Mouse (Mus musculus): ENCODE results near the gene Hs6st3.
A peak's percentile ranks its signal among the peaks of the same experiment; 100 is the strongest.
"Not testable (repeated sequence)": the region's sequence is repeated elsewhere in the genome, so short reads cannot be mapped to it uniquely, and the experiment has no call there.

Hs6st3 gene

GRCm38 (mm10) chr14:119250353-119250752 is 112.2 kb downstream of the Hs6st3 start:
- no peak for DNase-seq

- DNase-seq = no peak
These were observed 117.3 kb downstream of the Hs6st3 start for GRCm38 (mm10) chr14:119255396-119255795.

DNA sequence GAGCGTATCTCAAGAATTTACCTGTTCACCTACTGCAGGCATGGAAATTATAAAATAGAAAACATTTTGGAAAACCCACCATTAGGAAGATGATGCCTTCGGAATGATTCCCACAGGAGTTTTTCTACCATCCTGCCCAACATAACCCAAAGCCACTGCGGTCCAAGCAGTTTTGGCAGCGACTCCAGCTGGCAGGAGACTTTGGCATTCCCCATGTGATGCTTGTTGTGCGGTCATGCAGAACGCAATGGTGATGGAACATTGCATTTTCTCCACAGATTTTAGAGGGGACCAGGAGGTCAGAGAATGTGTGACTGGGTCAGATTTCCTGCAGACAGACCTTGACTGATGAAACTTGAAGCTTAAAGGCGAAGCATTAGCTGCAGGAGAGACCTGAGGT is 118.9 kb downstream of the Hs6st3 start:
- peak; percentile 14 to 34 for DNase-seq

GRCm38 (mm10) chr14:119260176-119260962 is 122.2 kb downstream of the Hs6st3 start:
- DNase-seq = peak in 1 of 2 experiments; percentile 7

- no peak for DNase-seq
These were observed 128.2 kb downstream of the Hs6st3 start for GRCm38 (mm10) chr14:119266334-119266733.

DNA sequence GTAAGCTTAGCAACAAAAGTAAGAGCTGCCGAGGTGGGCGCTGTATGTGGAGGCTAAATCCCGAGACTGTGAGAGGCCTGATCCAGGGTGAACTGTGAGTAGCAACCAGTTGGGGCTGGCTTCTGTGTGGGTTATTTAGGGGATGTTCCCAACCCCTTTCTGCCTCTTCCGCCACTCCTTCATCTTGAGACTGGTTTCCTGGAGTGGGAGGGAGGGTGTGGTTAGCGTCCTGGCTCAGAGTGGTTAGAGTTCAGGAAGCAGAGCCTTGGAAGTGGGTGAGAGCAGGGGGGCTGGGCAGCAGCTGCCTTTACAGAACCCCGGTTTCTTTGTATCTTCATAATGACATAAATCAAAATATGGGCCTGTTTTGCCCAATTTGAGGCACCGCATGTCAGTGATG is 134.9 kb downstream of the Hs6st3 start:
- DNase-seq = peak in 1 of 2 experiments; percentile 27

- DNase-seq = not testable (repeated sequence)
These were observed 140.0 kb downstream of the Hs6st3 start for GRCm38 (mm10) chr14:119278156-119278555.

GRCm38 (mm10) chr14:119283951-119284350 is 145.8 kb downstream of the Hs6st3 start:
- DNase-seq = no peak

- DNase-seq = no peak
These were observed 151.5 kb downstream of the Hs6st3 start for GRCm38 (mm10) chr14:119289668-119290067.

DNA sequence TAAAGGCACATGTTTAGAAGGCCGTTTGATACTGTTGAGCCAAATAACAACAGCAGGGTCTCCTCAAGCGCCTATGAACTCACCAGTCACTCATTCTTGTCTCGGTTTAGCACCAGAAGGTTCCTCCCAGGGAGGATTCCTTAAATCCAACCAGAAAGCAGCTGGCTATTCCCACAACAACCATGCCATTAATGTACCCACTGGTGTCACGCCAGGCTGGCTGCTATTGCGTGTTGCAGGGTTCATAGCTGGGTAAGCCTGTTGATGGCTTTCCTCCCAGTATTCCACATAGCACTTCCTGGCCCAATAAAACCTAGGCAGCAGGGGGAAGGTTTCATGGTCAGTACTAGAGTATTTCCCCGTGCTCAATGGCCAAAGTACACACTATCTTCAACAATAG is 155.9 kb downstream of the Hs6st3 start:
- no peak for DNase-seq

DNA sequence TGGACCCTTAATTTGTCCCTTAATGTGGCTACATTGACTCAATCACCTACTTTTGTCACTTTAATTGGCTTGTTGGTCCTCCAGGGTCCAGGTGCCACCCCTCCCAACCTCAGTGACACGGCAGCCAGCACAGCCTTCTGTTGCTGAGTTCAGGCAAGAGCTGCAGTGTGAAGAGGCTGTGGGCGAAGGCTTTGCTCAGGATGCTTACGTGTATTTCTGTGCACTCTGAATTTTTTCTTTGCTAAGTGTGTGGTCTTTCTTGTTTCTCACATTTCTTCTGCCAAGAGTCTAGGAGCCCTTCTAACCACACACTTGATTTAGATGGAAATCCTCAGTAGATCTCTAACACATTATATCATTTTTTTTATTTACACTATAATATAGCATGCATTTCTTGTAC is 168.3 kb downstream of the Hs6st3 start:
- no peak for DNase-seq

GRCm38 (mm10) chr14:119318379-119318778 is 180.2 kb downstream of the Hs6st3 start:
- DNase-seq = no peak

DNA sequence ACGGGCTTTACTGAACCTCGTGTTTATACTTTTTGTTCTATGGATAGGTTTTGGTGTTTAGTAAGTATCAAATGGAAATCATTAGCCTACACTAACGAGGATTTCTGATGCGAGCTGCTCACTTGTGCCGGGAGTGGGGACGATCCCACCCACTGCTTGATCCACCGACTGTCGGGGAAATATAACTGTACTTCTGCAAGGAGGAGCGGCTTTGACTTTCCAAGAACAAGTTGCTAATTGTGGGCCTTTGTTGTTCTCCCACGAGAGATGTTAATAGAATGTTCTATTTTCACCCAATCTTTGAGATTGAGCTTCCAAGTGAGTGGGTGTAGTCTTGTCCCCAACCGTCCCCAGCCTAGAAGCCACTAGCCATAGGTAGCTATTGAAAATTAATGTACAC is 209.1 kb downstream of the Hs6st3 start:
- no peak for DNase-seq

- DNase-seq = no peak
These were observed 223.3 kb downstream of the Hs6st3 start for GRCm38 (mm10) chr14:119361414-119361813.

GRCm38 (mm10) chr14:119367866-119368425 is 229.8 kb downstream of the Hs6st3 start:
- no peak for DNase-seq

DNA sequence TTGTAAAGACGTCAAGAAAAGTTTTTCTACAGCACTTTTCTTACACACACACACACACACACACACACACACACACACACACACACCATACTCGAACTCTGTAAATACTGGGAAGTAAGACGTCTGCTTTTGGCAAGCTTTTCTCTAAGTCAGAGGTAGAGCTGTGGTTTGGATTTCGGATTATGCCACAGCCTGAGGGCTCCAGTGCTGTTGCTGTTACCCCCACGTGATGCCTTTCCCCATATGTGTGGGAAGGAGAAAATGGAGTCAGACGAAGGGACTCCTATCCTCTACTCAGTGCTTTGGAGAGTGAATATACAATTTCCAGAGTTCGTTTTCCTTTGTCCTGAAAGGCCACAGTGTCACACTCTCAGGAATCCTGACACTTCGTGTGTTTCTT is 231.1 kb downstream of the Hs6st3 start:
- DNase-seq = no peak

DNA sequence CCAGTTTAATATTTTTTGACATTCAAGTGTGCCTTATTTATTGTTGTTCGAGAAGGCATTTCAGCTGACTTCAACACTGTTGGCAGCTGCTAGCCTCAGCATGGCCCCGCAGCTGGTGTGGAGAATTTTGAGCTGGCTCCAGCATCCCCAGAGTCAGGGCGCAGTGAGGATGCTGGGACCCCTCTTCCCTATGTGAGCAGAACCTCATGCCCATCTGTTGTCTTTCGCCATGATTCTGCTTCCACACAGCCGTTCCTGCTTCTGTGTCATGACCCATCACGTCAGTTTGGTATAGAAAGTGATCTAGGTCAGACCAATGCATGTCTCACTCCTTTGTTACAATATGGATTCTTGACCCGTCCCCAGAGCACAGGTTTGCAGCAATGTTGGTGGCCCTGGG is 231.9 kb downstream of the Hs6st3 start:
- no peak for DNase-seq

GRCm38 (mm10) chr14:119379303-119379702 is 241.2 kb downstream of the Hs6st3 start:
- DNase-seq = no peak

DNA sequence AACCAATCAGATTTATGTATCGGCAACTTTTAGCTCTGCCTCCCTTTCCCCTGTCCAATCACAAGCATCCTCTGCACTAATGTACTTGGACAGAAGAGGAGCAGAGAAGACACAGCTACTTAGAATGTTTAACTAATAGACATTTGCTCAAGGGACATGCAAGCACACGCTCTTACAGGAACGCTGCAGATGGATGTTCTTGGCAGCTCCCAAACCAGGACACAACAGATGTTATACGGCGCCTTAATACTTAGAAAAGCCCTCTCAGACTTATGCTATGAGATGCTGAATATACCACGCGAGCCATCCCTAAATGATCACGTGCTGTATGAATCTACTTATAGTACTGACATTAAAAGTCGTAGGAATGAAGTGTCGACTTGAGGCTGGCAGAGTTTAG is 263.5 kb downstream of the Hs6st3 start:
- DNase-seq = no peak

GRCm38 (mm10) chr14:119409334-119410050 is 271.4 kb downstream of the Hs6st3 start:
- peak; percentile 4 to 17 for DNase-seq

DNA sequence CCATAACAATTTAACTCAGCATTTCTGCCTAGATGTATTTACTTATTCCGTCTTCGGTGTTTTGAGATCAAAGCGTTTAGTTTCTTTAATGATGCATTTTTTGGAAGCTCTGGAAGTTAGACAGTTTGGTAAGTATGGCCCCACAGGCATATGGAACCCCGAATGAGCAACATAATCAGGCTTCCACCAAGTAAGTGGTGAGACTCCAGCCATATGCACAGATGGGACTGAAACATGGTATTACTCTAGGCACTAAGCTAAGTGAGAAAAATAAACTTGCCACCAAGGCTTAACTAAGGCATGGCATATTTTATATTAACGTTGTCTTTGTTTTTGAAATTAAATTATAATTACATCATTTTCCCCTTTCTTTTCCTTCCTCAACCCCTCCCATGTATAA is 284.8 kb downstream of the Hs6st3 start:
- no peak for DNase-seq

DNA sequence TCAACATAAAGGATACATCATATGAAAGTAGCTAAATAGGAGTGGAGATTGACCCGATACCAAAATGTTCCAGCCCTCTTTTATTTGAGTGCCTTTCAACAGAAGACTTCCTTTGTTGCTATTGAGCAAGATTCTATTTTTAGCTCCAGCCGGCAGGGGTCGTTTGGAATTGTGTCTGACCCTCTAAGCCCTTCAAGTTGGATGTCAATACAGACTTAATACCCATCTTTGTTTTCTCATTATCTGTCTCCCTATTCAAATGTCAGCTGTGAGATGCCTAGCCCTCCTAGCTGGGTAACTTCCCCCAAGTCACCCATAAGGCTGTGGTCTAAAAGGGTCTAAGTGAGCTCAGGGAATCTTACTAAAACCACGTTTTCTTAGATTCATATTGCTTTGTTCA is 312.3 kb downstream of the Hs6st3 start:
- no peak for DNase-seq

DNA sequence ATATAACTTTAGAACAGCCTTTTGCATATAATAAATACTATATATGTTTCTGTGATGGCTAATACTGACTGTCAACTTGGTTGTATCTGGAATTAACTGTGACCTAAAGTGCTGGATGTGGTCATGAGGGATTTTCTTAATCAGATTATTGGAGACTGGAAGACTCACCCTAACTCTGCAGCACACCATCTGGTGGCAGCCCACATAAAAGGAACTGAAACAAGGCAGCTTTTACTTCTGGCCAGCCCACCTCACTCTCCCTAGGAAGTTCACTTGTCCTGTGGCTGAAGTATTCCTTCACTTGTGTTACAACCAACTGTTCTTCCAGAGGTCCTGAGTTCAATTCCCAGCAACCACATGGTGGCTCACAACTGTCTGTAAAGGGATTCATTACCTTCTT is 313.5 kb downstream of the Hs6st3 start:
- no peak for DNase-seq

DNA sequence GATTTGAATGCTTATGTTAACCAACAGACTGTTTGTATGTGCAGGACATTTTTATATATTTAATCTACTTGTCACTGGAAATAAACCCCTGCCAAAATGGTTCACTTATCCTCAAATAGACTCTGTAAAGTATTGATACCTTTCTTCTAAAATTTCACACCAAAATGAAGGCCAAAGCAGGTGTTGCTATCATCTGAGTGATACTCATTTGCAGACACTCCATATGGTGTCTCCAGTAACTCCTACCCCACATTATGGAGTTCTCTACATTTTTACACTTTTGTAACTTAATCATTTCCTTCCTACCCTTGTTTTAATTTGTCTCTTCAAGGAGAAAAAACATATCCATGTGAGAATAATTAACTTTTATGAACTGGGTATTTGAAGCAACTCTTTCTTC is 314.2 kb downstream of the Hs6st3 start:
- DNase-seq = no peak
